Mouse (Mus musculus): ENCODE data around the gene Dnmbp.

The Dnmbp gene

GRCm38 (mm10) chr19:43915431-43915830 is 24.6 kb downstream of the Dnmbp start:
- DNase-seq (ENCODE audit: inconsistent age in 2 of 2, low spot score in 1 of 2), result no peak

DNA sequence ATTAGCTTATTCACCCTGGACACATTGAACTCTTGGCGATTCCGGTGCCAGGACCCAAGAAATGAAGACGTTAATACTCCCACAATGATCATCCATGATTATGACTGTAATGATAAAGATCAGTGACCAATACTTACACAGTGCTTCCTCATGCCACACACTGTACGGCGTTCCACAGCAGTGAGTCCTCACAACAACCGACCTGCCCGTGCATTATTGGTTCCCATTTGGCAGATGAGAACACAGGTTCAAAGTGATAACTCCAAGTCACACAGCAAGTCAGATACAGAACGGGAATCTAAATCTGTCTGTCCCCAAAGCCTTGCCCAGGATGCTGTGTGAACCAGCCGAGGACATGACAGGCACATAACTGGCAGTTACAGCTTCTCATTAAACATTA is 25.0 kb downstream of the Dnmbp start:
- DNase-seq (ENCODE audit: inconsistent age in 2 of 2, low spot score in 1 of 2), result no peak

DNA sequence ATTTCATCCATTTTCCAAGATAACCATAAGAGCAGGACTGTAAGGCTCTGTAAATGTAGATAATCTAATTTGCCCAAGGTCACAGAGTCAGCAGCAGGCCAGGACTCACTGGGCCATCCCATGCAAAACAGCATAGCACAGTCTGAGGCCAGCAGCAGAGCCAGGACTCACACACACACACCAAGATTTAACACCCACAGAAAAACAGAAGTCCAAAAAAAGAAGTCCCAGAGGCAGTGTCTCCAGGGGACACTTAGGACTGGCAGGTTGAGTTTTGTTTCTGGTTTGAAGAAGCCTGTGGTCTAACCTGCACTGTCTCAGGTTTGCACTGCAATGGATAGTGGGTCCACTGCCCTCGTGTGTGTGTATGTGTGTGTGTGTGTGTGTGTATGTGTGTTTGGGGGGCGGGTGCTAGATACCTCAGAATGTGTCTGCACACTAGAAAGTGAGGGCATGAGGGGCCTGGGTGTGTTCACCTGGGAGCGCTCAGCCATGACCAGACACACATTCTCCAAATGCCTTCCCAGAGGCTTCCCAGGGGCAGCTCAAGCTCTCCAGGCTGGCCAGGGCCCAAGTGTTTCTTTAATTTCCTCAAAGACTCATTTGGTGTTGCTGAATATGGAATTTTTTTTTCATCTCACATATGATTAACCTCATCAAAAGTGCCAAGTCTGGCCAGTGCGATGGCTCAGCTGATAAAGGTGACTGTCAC is 27.1 kb downstream of the Dnmbp start:
- no peak for DNase-seq (ENCODE audit: inconsistent age in 2 of 2, low spot score in 1 of 2)

DNA sequence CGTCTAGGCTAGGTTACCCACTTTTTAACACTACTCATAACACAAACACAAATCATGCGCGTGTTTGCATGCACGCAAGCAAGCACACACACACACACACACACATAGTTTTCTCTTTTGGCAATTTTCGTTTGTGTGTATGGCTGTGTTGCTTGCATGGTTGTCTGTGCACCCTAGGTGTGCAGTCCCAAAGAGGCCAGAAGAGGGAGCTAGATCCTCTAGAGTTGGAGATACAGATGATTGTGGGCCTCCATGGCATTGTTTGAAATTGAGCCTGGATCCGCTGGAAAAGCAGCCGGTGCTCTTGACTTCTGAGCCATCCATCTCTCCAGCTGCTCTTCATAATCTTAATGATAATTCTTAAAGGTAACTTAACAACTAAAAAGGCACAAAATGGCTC is 33.5 kb downstream of the Dnmbp start:
- no peak for DNase-seq (ENCODE audit: inconsistent age in 2 of 2, low spot score in 1 of 2)

DNA sequence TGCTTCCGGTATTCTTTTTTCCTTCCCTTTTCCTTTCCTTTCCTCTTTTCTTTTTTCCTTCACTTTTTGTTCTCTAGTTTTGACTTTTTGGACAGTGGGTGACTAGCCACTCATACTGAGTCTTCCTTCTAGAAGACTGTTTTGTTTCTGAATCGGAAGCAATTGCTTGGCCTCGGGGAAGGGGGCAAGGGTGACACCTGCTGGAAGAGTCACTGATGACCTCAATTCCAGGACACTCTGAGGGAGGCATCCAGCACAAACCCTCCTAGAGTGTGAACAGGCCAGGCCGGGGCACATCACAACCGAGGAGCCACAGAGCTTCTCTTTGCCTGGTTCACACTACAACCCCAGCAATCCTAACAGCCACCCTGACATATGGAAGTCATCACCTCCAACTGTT is 34.0 kb downstream of the Dnmbp start:
- DNase-seq (ENCODE audit: inconsistent age in 2 of 2, low spot score in 1 of 2), result peak; percentile 35 to 77

DNA sequence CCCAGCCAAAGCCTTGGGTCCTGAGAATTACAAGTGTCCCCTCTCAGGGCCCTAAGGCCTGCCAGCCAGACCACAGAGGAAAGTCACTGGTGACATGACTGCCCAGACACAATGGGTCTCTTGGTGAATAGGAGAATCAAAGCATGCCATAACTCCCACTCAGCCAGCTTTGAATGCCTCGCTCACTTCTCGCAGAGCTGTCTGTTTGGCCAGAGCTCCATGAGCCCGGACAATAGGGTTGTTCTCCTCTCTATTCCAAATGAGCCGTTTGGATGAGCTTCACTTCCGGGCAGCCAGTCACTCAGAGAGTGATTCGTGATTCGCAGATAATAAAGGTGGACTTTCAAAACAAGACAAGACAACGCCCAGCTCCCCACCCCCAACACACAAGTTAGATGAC is 34.9 kb downstream of the Dnmbp start:
- no peak for DNase-seq (ENCODE audit: inconsistent age in 2 of 2, low spot score in 1 of 2)

DNA sequence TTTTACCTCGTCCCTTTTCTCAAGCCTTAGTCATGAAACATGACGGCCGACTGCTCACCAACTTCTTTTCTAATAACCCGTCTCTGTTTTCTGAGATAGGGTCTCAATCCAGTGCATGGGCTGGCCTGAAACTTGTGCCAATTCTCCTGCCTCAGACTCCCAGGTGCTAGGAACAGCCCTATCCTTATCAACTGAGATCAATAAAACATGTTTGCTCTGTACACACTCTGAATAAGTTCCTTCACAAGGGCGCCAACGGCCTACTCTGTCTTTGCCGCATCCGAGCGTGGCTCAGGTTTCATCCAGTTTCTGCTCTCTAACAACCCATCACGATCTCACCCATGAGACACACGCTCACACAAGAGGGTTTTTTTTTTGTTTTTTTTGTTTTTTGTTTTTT is 35.7 kb downstream of the Dnmbp start:
- DNase-seq (ENCODE audit: inconsistent age in 2 of 2, low spot score in 1 of 2), result no peak

GRCm38 (mm10) chr19:43902887-43903286 is 37.1 kb downstream of the Dnmbp start:
- no peak for DNase-seq (ENCODE audit: inconsistent age in 2 of 2, low spot score in 1 of 2)

- no peak for DNase-seq (ENCODE audit: inconsistent age in 2 of 2, low spot score in 1 of 2)
Observed at GRCm38 (mm10) chr19:43900690-43901089, 39.3 kb downstream of the Dnmbp start.

DNA sequence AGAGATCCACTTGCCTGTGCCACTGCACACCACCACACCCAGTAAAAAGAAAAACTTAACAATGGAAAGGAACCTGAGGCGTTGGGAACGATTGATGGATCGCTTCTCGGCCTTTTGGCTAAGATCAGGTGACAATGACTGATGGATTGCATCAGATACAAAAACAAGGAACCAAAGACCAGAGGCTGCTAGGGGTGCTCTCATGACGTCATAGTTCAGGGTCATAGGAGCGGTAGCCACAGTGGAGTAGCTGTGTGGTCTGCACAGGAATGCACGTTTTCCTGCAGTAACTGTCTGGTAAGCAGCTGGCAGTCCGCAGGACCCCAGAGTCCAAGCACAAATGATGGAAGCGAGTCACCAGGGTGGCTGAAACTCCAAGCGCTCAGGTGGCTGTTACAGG is 41.4 kb downstream of the Dnmbp start:
- peak in 1 of 2 experiments; percentile 59 for DNase-seq (ENCODE audit: inconsistent age in 2 of 2, low spot score in 1 of 2)

DNA sequence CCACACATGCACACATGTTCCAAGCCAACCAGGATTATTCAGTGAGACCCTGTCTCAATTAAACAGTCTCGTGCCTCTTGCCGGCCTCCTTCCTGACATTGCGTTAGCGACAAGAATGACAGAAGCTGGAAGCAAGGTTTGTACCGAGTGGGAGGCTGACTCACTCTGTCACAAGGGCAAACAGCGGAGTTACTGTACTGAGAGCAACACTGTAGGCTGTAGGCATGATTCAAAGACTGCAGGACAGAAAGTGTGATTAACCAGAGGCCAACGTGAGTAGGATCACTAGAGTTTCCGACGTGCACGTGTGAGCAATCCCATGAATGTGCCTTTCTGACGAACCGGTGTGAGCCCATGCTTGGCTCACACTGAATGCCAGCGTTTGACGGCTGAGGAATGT is 43.5 kb downstream of the Dnmbp start:
- DNase-seq (ENCODE audit: inconsistent age in 2 of 2, low spot score in 1 of 2), result peak; percentile 66 to 77

GRCm38 (mm10) chr19:43895951-43896350 is 44.0 kb downstream of the Dnmbp start:
- DNase-seq (ENCODE audit: inconsistent age in 2 of 2, low spot score in 1 of 2), result no peak

DNA sequence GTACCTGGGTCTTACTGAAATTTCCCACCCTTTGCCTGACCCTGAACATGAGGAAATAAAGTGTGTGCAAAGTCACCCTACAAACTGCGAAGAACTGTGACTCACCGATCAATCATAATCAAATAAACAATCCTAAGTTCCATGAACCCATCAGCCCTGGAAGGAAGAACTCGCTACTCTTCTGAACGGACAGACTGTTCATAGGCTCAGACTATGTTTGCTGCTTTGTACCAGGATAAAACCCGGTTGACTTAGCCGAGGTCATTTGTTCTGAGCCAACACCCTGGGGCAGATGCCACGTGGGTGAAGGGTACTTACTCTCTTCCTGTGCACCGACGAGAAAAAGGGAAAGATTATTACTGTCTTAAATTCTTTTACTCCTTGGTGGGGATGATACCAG is 45.2 kb downstream of the Dnmbp start:
- peak in 1 of 2 experiments; percentile 37 for DNase-seq (ENCODE audit: inconsistent age in 2 of 2, low spot score in 1 of 2)

DNA sequence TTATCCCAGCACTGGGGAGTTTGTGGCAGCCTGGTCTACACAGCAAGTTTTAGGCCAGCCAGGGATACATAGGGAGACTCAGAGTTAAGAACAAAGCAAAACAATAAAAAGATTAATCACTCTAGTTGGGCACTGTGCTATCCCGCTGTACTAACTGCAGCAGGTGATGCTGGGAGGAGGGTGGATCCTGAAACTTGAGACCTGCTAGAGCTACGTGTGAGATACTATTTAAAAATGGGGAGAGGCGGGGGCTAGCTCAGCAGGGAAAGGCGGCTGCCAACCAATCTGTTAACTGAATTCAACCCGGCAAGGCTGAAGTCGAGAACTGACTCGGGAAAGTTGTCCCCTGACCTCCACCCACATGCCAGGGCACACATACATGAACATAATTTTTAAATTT is 45.9 kb downstream of the Dnmbp start:
- no peak for DNase-seq (ENCODE audit: inconsistent age in 2 of 2, low spot score in 1 of 2)

- DNase-seq (ENCODE audit: inconsistent age in 2 of 2, low spot score in 1 of 2), result no peak
Observed at GRCm38 (mm10) chr19:43890487-43890886, 49.5 kb downstream of the Dnmbp start.

DNA sequence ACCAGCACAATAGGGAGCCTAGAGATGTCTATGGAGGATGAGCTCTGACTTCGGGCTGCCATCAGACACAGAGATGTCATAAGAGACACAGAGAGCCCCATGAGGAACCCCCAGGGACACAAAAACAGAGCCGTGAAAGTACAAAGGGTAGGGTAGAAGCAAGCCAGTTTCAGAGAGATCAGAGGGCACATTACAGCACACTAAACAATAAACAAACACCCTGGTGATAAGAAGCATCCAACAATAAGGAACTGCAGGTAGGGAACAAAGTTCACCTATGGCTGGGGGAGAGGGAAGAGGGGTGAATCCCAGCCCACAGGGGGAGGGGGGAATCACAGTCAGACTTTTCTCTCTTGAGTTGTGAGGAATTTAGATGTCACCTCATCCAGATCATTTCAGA is 52.3 kb downstream of the Dnmbp start:
- no peak for DNase-seq (ENCODE audit: inconsistent age in 2 of 2, low spot score in 1 of 2)

- DNase-seq (ENCODE audit: inconsistent age in 2 of 2, low spot score in 1 of 2), result no peak
Observed at GRCm38 (mm10) chr19:43887242-43887641, 52.7 kb downstream of the Dnmbp start.

DNA sequence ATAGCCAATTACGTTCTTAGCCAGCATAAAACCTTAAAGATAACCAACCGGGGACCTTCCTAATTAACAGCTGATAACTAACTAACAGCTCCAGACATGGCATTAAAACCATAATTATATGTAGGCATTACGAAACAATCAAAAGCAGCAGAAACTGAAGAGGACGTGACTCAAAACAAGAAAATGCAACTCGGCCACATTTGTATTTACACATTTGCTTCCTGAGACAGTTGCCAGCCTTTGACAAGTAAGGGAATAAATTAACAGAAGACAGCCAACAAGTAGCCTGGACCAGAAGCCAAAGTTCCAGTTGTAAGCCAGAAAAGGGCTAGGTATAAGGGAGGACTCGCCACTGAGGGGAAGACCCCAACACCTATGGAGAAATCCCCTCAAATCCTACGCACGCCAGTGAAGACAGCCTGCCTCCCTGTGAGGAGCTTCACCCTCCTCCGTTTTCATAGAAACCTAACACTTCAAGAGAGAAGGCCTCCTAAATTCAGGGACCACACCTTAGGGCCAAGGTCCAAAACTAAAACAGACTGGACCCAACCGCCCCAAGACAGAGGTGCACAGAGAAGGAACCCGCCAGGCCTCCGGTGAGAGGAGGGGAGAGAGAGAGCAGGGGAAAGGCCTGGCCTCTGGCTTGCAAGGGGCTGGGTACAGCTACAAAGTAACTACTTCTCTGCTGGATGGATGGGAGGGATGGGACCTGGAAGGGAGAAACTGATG is 53.5 kb downstream of the Dnmbp start:
- no peak for DNase-seq (ENCODE audit: inconsistent age in 2 of 2, low spot score in 1 of 2)

DNA sequence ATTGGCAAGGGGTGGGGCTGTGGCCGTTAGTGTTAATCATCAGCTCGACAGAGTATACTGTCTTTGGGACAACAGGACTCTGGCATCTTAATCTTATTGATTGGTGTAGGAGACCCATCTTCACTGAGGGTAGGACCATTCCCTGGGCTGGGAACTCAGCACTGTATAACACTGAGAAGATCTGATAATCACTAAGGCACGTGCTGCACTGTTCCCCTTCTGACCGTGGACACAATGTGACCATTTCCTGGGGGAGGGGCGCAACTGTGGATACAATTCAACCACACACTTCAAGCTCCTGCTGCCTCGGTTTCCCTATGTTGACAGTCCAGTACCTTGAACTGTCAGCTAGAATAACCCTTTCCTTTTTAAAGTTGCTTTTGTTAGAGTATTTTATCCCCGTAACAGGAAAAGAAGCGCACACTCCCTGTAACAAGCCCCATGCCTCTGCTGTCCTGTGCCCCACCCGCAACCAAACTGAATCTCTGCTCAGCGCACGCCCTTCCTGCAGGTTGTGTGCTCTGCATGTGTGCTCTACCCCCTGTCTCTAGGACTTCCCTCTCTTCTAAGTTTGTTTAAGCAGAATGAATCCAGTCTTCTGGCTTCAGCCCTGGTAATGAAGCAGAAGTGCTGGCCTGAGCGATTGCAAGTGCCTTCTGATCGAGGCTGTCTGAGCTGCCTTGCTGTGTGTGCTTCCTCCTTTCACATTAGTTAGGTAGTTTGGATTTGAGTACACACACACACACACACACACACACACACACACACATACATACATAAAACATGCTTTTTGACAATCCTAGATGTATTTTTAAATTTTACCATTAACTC is 55.1 kb downstream of the Dnmbp start:
- DNase-seq (ENCODE audit: inconsistent age in 2 of 2, low spot score in 1 of 2), result peak in 1 of 2 experiments; percentile 15

DNA sequence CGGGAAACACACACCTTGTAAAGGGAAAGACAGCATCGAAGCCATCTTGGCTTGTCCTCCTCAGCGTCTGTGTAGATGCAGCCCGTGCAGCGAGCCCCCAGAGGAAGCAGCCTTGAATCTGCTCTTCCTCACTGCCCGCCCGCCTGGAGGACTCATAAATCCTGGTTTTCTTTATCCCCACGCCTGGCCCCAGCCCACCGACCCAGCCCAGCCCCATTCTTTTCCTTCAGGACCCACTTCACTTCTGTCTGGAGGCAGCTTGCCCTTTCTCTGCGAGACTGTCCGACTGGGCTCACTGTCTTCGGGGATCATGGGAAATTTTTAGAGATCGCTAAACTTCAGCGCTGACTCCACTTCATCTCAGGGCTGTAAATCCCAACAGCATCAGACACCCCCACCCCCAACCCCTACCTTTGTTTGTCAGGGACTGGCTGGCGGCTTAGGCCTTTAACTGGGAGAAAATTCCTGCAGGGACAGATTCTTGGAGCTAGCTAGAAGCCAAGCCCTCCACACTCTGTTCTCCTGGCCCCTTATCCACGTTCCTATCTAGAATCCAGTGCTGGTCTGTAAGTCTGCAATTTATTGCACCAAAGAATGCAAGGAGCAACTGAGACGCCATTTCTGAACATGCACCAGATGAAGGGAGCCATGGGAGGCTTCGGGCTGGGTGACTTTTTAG is 57.0 kb downstream of the Dnmbp start:
- peak in 1 of 2 experiments; percentile 42 for DNase-seq (ENCODE audit: inconsistent age in 2 of 2, low spot score in 1 of 2)

DNA sequence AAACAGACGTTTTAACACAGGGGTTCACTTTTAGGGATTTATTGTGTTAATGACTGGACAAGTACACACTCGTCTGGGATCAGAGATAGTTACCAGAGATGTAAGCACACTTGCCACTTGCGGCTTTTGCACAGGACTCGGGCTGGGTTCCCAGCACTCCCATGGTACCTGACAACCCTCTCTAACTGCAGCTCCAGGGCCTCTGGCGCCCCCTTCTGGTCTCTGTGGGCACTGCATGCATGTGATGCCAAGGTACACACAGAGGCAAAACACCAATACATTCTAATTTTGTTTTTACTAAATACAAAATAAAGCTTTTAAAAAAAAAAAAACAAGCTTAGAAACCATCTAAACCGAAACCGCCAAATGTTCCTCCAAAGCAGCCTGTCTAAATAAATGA is 58.4 kb downstream of the Dnmbp start:
- peak in 1 of 2 experiments; percentile 28 for DNase-seq (ENCODE audit: inconsistent age in 2 of 2, low spot score in 1 of 2)

Measured in adrenal gland, adult (tissue).